Mouse (Mus musculus) liver, embryonic 15.5 days (tissue): ENCODE measurements at regions not wholly inside any gene's neighbourhood (a gene's known extent, or its start where the extent isn't known, plus 50 kb on each side); places are given as distances from the start of the nearest gene placed in this dataset.

ENCODE experiments used
- ATAC-seq: fragments of 200-750 bp; cut with Nextera tagmentation; 2 replicates; pipeline ENCODE4 v1.8.0; 2017; ENCODE audit warnings: moderate number of reproducible peaks, mild to moderate bottlenecking, moderate library complexity; ENCODE audit not compliant: insufficient read depth
- H3K27ac ChIP-seq: fragments of 300-500 bp; sonication (generic); replicated peaks from 2 replicates; pipeline ENCODE4 v1.5.1; 2015; ENCODE audit warnings: mild to moderate bottlenecking, inconsistent platforms
- H3K27me3 ChIP-seq: fragments of 300-500 bp; sonication (generic); 2 replicates; pipeline ENCODE4 v1.6.1; 2015; ENCODE audit warnings: mild to moderate bottlenecking, inconsistent platforms
- H3K36me3 ChIP-seq: fragments of 300-500 bp; sonication (generic); replicated peaks from 2 replicates; pipeline ENCODE4 v1.6.1; 2015; ENCODE audit warnings: moderate library complexity, mild to moderate bottlenecking, inconsistent platforms
- H3K4me1 ChIP-seq: fragments of 300-500 bp; sonication (generic); replicated peaks from 2 replicates; pipeline ENCODE4 v1.6.1; 2015; ENCODE audit warnings: inconsistent platforms
- H3K4me2 ChIP-seq: fragments of 300-500 bp; sonication (generic); 2 replicates; pipeline ENCODE4 v1.6.1; 2015; ENCODE audit warnings: moderate library complexity, mild to moderate bottlenecking, inconsistent platforms
- H3K4me3 ChIP-seq: fragments of 300-500 bp; sonication (generic); replicated peaks from 2 replicates; pipeline ENCODE4 v1.5.1; 2015; ENCODE audit warnings: mild to moderate bottlenecking, inconsistent platforms
- H3K9ac ChIP-seq: fragments of 300-500 bp; sonication (generic); 2 replicates; pipeline ENCODE4 v1.6.1; 2015; ENCODE audit warnings: moderate library complexity, mild to moderate bottlenecking, inconsistent platforms
- H3K9me3 ChIP-seq: fragments of 300-500 bp; sonication (generic); replicated peaks from 2 replicates; pipeline ENCODE4 v1.6.1; 2016; ENCODE audit warnings: inconsistent platforms
- WGBS: fragments of 180-500 bp; shearing (Covaris S2); methylation state at CpG from one replicate; pipeline ENCODE4 v1.1.7; 2015; ENCODE audit warnings: mixed read lengths; ENCODE audit not compliant: insufficient replicate concordance; 5-methylcytosine and 5-hydroxymethylcytosine counted together

GRCm38 (mm10) chr1:14513662-14514061 lies 1579.5 kb downstream of the 4930444P10Rik start:
- Histone ChIP-seq H3K36me3 (no peaks in the 10 kb centered on the region), H3K4me1 (no peaks in the 10 kb centered on the region), H3K4me2 (no peak overlapping the region), H3K9ac (no peak overlapping the region), H3K9me3 (no peaks in the 10 kb centered on the region), H3K27ac (no peak overlapping the region), H3K4me3 (no peak overlapping the region), H3K27me3 (peaks cover 14% of the 10 kb centered on the region)
- no peak for ATAC-seq

GRCm38 (mm10) chr1:14512481-14513285 lies 1580.4 kb downstream of the 4930444P10Rik start:
- 57% methylated on average over 9 of the region's 9 CpGs for WGBS
- Histone ChIP-seq H3K4me1 (no peaks in the 10 kb centered on the region), H3K9ac (no peak overlapping the region), H3K9me3 (no peaks in the 10 kb centered on the region), H3K36me3 (no peaks in the 10 kb centered on the region), H3K4me2 (no peak overlapping the region), H3K27me3 (peaks cover 23% of the 10 kb centered on the region), H3K27ac (no peak overlapping the region), H3K4me3 (no peak overlapping the region)
- ATAC-seq = no peak

DNA sequence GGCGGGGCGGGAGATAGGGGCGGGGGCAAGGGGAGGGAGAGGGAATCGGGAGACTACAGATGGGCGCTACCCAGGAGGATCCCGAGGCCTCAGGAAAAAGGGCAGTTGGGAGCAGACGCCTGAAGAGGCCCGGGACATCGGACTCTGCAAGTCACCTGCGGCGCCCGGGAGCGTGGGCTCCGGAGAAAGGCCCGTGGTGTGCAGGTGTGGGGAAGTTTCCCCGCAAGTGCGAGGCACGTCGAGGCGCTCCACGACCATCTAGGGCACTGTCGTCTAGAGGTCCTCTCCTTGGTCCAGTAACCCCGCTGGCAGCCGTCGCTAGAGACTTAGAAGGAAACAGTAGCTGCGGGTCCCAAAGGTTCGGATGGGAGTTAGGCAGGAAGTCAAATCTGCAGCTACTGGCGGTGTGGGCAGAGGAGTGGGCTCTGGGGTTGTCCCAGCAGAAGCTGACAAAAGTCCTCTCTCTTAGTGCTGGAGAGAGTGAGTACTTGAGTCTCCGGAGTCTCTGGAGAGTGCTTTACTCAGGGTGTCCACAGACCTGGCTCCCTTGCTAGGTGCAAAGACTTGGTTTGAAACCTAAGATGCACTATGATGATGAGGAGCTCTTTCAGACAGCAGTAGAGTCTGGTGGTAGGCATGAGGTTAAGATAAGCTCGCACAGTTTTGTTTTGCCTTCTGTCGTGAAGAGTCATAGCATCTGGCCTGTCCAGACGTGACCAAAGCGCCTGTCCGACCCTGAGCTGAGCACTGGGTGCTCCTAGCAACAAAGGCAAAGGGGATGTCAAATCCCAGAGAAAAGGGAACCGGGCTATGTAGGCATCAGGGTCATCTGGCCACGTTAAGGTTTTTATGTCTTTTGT lies 1586.1 kb downstream of the 4930444P10Rik start:
- no peak for ATAC-seq
- Histone ChIP-seq H3K4me1 (no peaks in the 10 kb centered on the region), H3K4me2 (peak overlapping the region; percentile 51), H3K4me3 (peak overlapping the region; percentile 17), H3K36me3 (no peaks in the 10 kb centered on the region), H3K27me3 (peaks cover 74% of the 10 kb centered on the region), H3K9ac (no peak overlapping the region), H3K9me3 (no peaks in the 10 kb centered on the region), H3K27ac (no peak overlapping the region)
- WGBS = 2% methylated on average over 36 of the region's 36 CpGs

DNA sequence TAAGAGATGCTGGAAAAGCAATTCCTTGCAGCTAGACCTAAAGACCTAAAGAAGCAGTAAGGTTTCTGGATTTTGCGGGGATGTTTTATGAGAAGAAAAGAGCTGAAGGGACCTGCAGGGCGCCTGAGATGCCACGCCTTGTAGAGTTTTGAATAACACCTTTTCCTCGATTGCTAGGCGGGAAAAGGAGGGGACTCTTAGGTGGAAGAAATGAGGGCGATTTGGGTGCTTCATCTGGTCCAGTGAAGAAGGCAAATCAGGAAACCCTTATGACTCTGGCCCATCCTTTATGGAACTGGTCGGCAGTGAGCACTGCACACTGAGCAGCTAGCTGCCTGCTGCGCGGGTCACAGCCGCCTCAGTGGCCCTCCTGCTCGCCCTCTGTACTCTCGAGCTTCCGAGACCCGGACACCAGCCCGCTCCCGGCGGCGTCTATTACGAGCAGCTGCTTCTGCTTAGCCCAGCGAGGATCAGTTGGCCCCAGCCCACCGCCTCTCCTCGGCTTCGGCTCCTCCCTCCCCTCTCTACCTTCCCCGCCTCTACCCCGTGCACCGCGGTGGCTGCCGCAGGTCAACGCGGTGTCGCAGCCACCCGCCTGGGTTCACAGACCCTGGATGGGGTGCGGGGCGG lies 1586.8 kb downstream of the 4930444P10Rik start:
- H3K9me3 ChIP-seq = no peaks in the 10 kb centered on the region
- no peaks in the 10 kb centered on the region for H3K4me1 ChIP-seq
- H3K4me3 ChIP-seq = peak overlapping the region; percentile 17
- WGBS = under 1% methylated on average over 34 of the region's 34 CpGs
- H3K9ac ChIP-seq = no peak overlapping the region
- H3K36me3 ChIP-seq = no peaks in the 10 kb centered on the region
- H3K27me3 ChIP-seq = peaks cover 74% of the 10 kb centered on the region
- no peak for ATAC-seq
- no peak overlapping the region for H3K27ac ChIP-seq
- H3K4me2 ChIP-seq = peak overlapping the region; percentile 51

- no peaks in the 10 kb centered on the region for H3K4me1 ChIP-seq
- H3K9ac ChIP-seq = no peak overlapping the region
- H3K27me3 ChIP-seq = peaks cover 71% of the 10 kb centered on the region
- WGBS = 3% methylated on average over 6 of the region's 6 CpGs
- H3K36me3 ChIP-seq = no peaks in the 10 kb centered on the region
- H3K4me2 ChIP-seq = no peak overlapping the region
- H3K4me3 ChIP-seq = no peak overlapping the region
- H3K9me3 ChIP-seq = no peaks in the 10 kb centered on the region
- no peak overlapping the region for H3K27ac ChIP-seq
- ATAC-seq = no peak
Observed at GRCm38 (mm10) chr1:14505741-14506140, 1587.4 kb downstream of the 4930444P10Rik start.

GRCm38 (mm10) chr1:14504767-14505343 lies 1588.3 kb downstream of the 4930444P10Rik start:
- Histone ChIP-seq H3K4me3 (no peak overlapping the region), H3K4me2 (no peak overlapping the region)
- WGBS = 1% methylated on average over 12 of the region's 12 CpGs

GRCm38 (mm10) chr1:14503881-14504742 lies 1589.0 kb downstream of the 4930444P10Rik start:
- H3K27me3 ChIP-seq = peaks cover 65% of the 10 kb centered on the region
- H3K4me2 ChIP-seq = no peak overlapping the region

More at GRCm38 (mm10) chr1:14504767-14505343, 1588.3 kb downstream of the 4930444P10Rik start:
- Histone ChIP-seq H3K9ac (no peak overlapping the region), H3K27ac (no peak overlapping the region), H3K9me3 (no peaks in the 10 kb centered on the region), H3K4me1 (no peaks in the 10 kb centered on the region), H3K36me3 (no peaks in the 10 kb centered on the region), H3K27me3 (peaks cover 70% of the 10 kb centered on the region)
- ATAC-seq = no peak

GRCm38 (mm10) chr1:14503193-14503800 lies 1589.8 kb downstream of the 4930444P10Rik start:
- Histone ChIP-seq H3K9ac (no peak overlapping the region), H3K27ac (no peak overlapping the region), H3K27me3 (peaks cover 57% of the 10 kb centered on the region), H3K4me3 (no peak overlapping the region), H3K4me1 (no peaks in the 10 kb centered on the region), H3K36me3 (no peaks in the 10 kb centered on the region), H3K9me3 (no peaks in the 10 kb centered on the region), H3K4me2 (no peak overlapping the region)
- WGBS = 20% methylated on average over 7 of the region's 7 CpGs
- ATAC-seq = no peak

More at GRCm38 (mm10) chr1:14503881-14504742, 1589.0 kb downstream of the 4930444P10Rik start:
- Histone ChIP-seq H3K27ac (no peak overlapping the region), H3K36me3 (no peaks in the 10 kb centered on the region), H3K4me3 (no peak overlapping the region), H3K4me1 (no peaks in the 10 kb centered on the region), H3K9ac (no peak overlapping the region), H3K9me3 (no peaks in the 10 kb centered on the region)
- WGBS = 6% methylated on average over 17 of the region's 17 CpGs
- ATAC-seq = no peak

DNA sequence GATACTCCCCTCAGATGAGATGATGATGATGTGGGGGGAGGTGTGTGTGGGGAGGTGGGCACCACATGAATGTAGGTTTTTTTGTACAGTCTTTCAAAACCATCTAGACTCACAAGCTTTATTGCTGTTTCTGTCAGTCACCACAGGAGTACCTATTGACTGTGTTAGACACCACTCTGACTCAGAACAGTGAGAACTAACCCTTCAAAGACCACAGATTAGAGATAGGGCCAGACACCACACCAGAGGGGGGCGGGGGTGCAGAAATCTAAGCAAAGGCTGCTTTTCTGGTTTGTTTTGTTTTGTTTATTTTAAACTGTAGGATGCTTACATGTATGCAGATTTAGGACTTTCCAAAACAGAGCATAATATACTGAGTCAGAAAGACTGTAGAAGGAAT lies 1594.0 kb downstream of the 4930444P10Rik start:
- Histone ChIP-seq H3K9me3 (no peaks in the 10 kb centered on the region), H3K4me3 (no peak overlapping the region), H3K4me1 (no peaks in the 10 kb centered on the region), H3K36me3 (no peaks in the 10 kb centered on the region), H3K27me3 (peaks cover 15% of the 10 kb centered on the region), H3K4me2 (no peak overlapping the region), H3K27ac (no peak overlapping the region), H3K9ac (no peak overlapping the region)
- ATAC-seq = no peak
- WGBS = 63% methylated on average over 1 of the region's 1 CpGs

GRCm38 (mm10) chr1:14490026-14490425 lies 1603.1 kb downstream of the 4930444P10Rik start:
- Histone ChIP-seq H3K27me3 (no peaks in the 10 kb centered on the region), H3K9ac (no peak overlapping the region), H3K4me1 (peaks cover 3% of the 10 kb centered on the region; the same call in 1 of the 2 replicates), H3K4me2 (no peak overlapping the region), H3K9me3 (no peaks in the 10 kb centered on the region), H3K36me3 (no peaks in the 10 kb centered on the region), H3K27ac (no peak overlapping the region), H3K4me3 (no peak overlapping the region)
- ATAC-seq = no peak
- 57% methylated on average over 3 of the region's 3 CpGs for WGBS
